In the genomic region with DNA sequence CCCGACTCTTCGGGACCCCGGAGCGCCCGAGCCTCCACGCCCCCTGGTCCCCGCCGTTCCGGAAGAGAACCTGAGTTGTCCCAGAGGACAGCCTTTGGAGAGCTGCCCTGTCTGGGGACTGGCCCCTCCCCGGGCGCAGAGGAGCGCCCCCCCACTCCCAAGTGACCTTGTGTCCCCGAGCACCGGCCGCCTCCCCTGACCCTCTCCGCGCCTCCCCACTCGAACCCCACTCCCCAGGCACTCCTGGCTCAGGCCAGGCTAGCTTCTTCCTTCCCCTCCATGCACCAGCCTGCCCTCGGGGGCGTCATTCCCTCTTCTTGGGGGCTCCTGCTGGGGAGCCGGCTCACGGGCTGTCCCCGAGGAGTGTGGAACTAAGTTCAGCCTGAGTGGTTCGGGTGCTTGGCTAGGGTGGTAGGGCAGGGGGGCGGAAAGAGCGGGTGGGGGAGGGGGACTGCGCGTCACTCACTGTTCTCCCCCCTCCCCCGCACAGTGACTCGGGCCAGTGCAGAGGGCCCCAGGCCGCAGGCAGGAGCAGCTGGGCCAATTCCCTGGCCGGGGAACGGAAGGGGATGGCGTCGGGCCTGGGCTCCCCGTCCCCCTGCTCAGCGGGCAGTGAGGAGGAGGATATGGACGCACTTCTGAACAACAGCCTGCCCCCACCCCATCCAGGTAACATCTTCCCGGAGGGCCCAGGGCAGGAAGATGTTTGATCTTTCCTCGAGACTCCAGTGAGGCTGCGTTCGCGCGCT, we compare ENCODE assay signal across 1 mouse cellular context.
TF ChIP-seq lines count a peak whose summit lies in the region.

No protein-coding gene starts in this region.

TF ChIP-seq in MEL, 35 proteins besides CTCF, POLR2A, EP300 and RAD21:
- TF ChIP-seq JUND (IDR thresholded peaks at IDR 0.05; ENCODE audit: low read depth, low read length) = no peak
- TF ChIP-seq ETS1 (IDR thresholded peaks at IDR 0.05; ENCODE audit: low read depth, low read length) = peak; percentile 25; the same call in 1 of the 2 replicates
- TF ChIP-seq MXI1 (IDR thresholded peaks at IDR 0.05; ENCODE audit: low read depth, low read length) = peak; percentile 53
- TF ChIP-seq HCFC1 (IDR thresholded peaks at IDR 0.05; ENCODE audit: low read depth, low read length) = 0 out of 2 replicates have a peak, but pooled peaks have one; percentile 17
- TF ChIP-seq NRF1 (IDR thresholded peaks at IDR 0.05; ENCODE audit: insufficient read depth, low read depth, low read length, poor library complexity, severe bottlenecking) = peak; percentile 37; the same call in 1 of the 2 replicates
- TF ChIP-seq UBTF (IDR thresholded peaks at IDR 0.05; ENCODE audit: borderline replicate concordance, insufficient read depth, low read depth, low read length) = no peak; the same call in 1 of the 2 replicates
- TF ChIP-seq RCOR1 (IDR thresholded peaks at IDR 0.05; ENCODE audit: low read depth, low read length) = no peak
- 0 out of 2 replicates have a peak, but pooled peaks have one; percentile 21 for TF ChIP-seq CHD1 (IDR thresholded peaks at IDR 0.05; ENCODE audit: low read depth, low read length)
- TF ChIP-seq TAL1 (IDR thresholded peaks at IDR 0.05; ENCODE audit: low read length) = no peak
- TF ChIP-seq POLR2AphosphoS5 (IDR thresholded peaks at IDR 0.05; ENCODE audit: borderline replicate concordance, low read depth, low read length) = no peak
- TF ChIP-seq ELF1 (IDR thresholded peaks at IDR 0.05; ENCODE audit: low read depth, low read length) = 0 out of 2 replicates have a peak, but pooled peaks have one; percentile 8
- TF ChIP-seq MYB (IDR thresholded peaks at IDR 0.05; ENCODE audit: low read depth, low read length) = no peak
- TF ChIP-seq MAFK (IDR thresholded peaks at IDR 0.05; ENCODE audit: borderline replicate concordance, low read depth, low read length) = no peak
- TF ChIP-seq USF2 (IDR thresholded peaks at IDR 0.05; ENCODE audit: borderline replicate concordance in 1 of 2, insufficient read depth in 1 of 2, low read depth in 1 of 2, low read length in 2 of 2) = no peak
- TF ChIP-seq NELFE (IDR thresholded peaks at IDR 0.05; ENCODE audit: low read depth, low read length) = no peak
- TF ChIP-seq TBP (IDR thresholded peaks at IDR 0.05; ENCODE audit: low read depth, low read length) = no peak
- TF ChIP-seq GABPA (IDR thresholded peaks at IDR 0.05; ENCODE audit: low read depth, low read length) = no peak
- peak; percentile 12; the same call in 1 of the 2 replicates for TF ChIP-seq MAZ (IDR thresholded peaks at IDR 0.05; ENCODE audit: low read depth, low read length)
